Mouse (Mus musculus) spleen, adult 2 months (tissue): ENCODE results near the gene Smug1. TPM values are rescaled to one million over a fixed set of nuclear protein-coding genes. Genes with fewer than 3 reads are reported as not detected.

Experiments
- DNase-seq, 2 experiments: peaks; one replicate each; pipeline versions ENCODE4 v3.0.0 to v3.0.0-alpha.2; 2012 to 2021; ENCODE audit warnings: low spot score in 2 of 2, low read depth in 1 of 2
- H3K27ac ChIP-seq: fragments of 200-500 bp; 2 replicates; pipeline ENCODE4 v1.5.1; 2012; ENCODE audit warnings: low read length, inconsistent platforms; ENCODE audit not compliant: insufficient read depth
- H3K27me3 ChIP-seq: fragments of 200-500 bp; 2 replicates; pipeline ENCODE4 v1.6.1; 2012; ENCODE audit warnings: mild to moderate bottlenecking, moderate library complexity, low read length, inconsistent platforms; ENCODE audit not compliant: control insufficient read depth, insufficient read depth
- H3K36me3 ChIP-seq: fragments of 200-500 bp; 2 replicates; pipeline ENCODE4 v1.6.1; 2012; ENCODE audit warnings: mild to moderate bottlenecking, low read length, inconsistent platforms; ENCODE audit not compliant: control insufficient read depth, insufficient read depth
- H3K4me1 ChIP-seq: fragments of 200-500 bp; 2 replicates; pipeline ENCODE4 v1.6.1; 2011; ENCODE audit warnings: inconsistent platforms; ENCODE audit not compliant: control insufficient read depth, insufficient read depth, insufficient read length
- H3K4me3 ChIP-seq: fragments of 200-500 bp; 2 replicates; pipeline ENCODE4 v1.5.1; 2011; ENCODE audit warnings: mild to moderate bottlenecking, inconsistent platforms; ENCODE audit not compliant: insufficient read depth, insufficient read length; ENCODE audit errors: extremely low read depth
- CTCF ChIP-seq: fragments of 200-500 bp; IDR thresholded peaks from 2 replicates; pipeline ENCODE4 v1.5.1; 2011; ENCODE audit warnings: mild to moderate bottlenecking, inconsistent platforms; ENCODE audit not compliant: insufficient read depth, insufficient read length, insufficient replicate concordance; ENCODE audit errors: extremely low read depth
- POLR2A ChIP-seq: fragments of 200-500 bp; IDR thresholded peaks from 2 replicates; pipeline ENCODE4 v1.6.1; 2011; ENCODE audit warnings: low read depth, low read length, inconsistent platforms
- WGBS: fragments of 180-500 bp; shearing (Covaris S2); methylation state at CpG from one replicate; pipeline ENCODE4 v1.1.7; 2018; 5-methylcytosine and 5-hydroxymethylcytosine counted together
- polyA plus RNA-seq: library from polyadenylated mRNA; depleted of rRNA; stranded (reverse); fragments of >200 nt; gene quantifications from 2 replicates; pipeline ENCODE4 v1.2.3, GENCODE M21; 2012

The Smug1 gene
- polyA plus RNA-seq, 1 experiment = 10.6 TPM

- TF ChIP-seq POLR2A (no peak), CTCF (no peak)
- Histone ChIP-seq H3K4me3 (no peak overlapping the region), H3K4me1 (no peaks in the 10 kb centered on the region), H3K27ac (no peak overlapping the region), H3K36me3 (no peaks in the 10 kb centered on the region), H3K27me3 (peaks cover 4% of the 10 kb centered on the region; the same call in 1 of the 2 replicates)
- 67% methylated on average over 2 of the region's 2 CpGs for WGBS
- no peak for DNase-seq
Measured at GRCm38 (mm10) chr15:103122372-103122771, 44.5 kb downstream of the Smug1 start.

DNA sequence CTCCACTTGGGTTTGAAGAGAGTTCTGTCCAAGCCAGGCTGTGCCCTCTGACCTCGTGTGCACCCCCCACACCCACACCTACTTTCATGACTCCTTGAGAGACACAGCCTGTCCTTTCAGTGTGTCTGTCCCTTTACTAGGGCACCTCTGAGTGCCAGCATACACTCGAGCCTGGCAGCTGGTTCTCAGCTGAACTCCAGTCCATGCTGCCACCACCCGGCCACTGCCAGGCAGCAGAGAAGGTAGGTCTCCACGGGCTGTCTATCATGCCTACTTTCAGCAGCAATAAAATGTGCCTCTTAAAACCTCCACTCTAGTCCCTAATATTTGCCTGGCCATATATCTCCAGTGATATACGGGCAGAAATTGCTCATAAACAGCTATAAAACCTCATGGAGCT, 45.5 kb downstream of the Smug1 start:
- Histone ChIP-seq H3K27me3 (peaks cover 4% of the 10 kb centered on the region; the same call in 1 of the 2 replicates), H3K36me3 (no peaks in the 10 kb centered on the region), H3K27ac (no peak overlapping the region), H3K4me1 (no peaks in the 10 kb centered on the region), H3K4me3 (no peak overlapping the region)
- no peak for DNase-seq
- WGBS = 31% methylated on average over 5 of the region's 5 CpGs
- no peak for TF ChIP-seq POLR2A
- TF ChIP-seq CTCF = no peak

DNA sequence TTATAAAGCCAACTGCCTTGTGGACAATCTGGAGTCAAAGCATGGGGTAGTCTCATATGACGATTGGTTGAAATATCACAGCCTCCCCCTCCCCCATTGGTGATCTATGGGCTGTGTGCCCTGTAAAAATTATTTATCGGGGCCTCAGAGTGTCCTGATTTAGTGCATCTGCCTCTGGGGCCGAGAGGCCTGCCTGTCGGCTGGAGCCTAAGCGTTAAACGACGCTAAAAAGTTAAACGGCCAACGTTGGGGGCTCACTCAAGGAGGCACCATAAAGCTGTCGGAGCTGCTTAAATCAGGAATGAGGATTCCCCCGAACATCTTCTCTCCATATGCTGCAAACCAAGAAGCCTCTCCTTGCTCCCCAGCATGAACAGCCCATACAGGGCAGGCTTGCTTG, 46.3 kb downstream of the Smug1 start:
- WGBS = 54% methylated on average over 11 of the region's 11 CpGs
- H3K4me1 ChIP-seq = no peaks in the 10 kb centered on the region
- H3K4me3 ChIP-seq = no peak overlapping the region
- TF ChIP-seq POLR2A (no peak), CTCF (no peak)
- peaks cover 4% of the 10 kb centered on the region; the same call in 1 of the 2 replicates for H3K27me3 ChIP-seq
- no peak overlapping the region for H3K27ac ChIP-seq
- no peak for DNase-seq
- H3K36me3 ChIP-seq = no peaks in the 10 kb centered on the region

GRCm38 (mm10) chr15:103115726-103116125, 51.2 kb downstream of the Smug1 start:
- Histone ChIP-seq H3K27me3 (peaks cover 1% of the 10 kb centered on the region; the same call in 1 of the 2 replicates), H3K27ac (no peak overlapping the region), H3K4me3 (no peak overlapping the region), H3K4me1 (no peaks in the 10 kb centered on the region), H3K36me3 (no peaks in the 10 kb centered on the region)
- 52% methylated on average over 5 of the region's 5 CpGs for WGBS
- DNase-seq = no peak
- TF ChIP-seq POLR2A (no peak), CTCF (no peak)

DNA sequence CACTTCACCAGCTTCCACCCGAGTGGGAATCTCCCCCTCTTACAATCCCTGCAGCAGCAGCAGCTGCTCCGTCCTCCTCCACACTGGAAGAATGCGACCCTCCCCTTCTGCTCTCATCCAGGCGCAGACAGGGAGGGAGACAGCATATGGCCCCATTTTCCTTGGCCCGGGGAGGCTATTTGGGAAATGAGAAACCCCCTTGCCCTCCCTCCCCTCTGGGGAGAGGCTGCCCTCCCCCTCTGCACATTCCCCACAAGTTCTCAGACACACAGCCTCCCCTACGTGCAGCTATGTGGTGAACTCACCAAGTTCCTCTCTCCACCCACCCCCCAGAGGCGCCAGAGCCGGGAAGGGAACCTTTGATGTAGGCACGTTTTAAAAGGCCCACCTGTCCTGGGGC, 51.6 kb downstream of the Smug1 start:
- Histone ChIP-seq H3K27me3 (peaks cover 1% of the 10 kb centered on the region; the same call in 1 of the 2 replicates), H3K4me3 (no peak overlapping the region), H3K36me3 (no peaks in the 10 kb centered on the region), H3K4me1 (no peaks in the 10 kb centered on the region), H3K27ac (no peak overlapping the region)
- 13% methylated on average over 9 of the region's 9 CpGs for WGBS
- no peak for TF ChIP-seq POLR2A
- TF ChIP-seq CTCF = no peak
- no peak for DNase-seq

GRCm38 (mm10) chr15:103113077-103113476, 53.8 kb downstream of the Smug1 start:
- WGBS = 79% methylated on average over 6 of the region's 6 CpGs

DNA sequence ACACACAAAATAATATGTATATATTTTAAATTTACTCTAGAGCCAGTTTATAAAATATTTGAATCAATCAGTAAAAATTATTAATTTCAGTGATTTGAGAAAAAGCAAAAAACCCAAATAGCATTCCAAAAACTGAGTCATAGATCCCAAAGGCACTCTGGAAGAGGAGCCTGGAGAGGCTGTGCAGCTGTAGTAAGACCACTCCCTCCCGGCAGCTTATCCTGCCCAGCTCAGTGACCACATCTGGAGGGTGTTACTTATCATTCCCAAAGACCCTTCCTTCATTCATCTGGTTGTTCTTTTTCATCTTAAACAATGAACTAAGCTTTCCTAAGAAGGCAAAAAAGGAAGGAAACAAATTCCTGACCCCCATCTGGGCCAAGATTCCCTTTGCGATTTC, 54.6 kb downstream of the Smug1 start:
- H3K27ac ChIP-seq = no peak overlapping the region

More at GRCm38 (mm10) chr15:103113077-103113476, 53.8 kb downstream of the Smug1 start:
- H3K27me3 ChIP-seq = no peaks in the 10 kb centered on the region
- no peaks in the 10 kb centered on the region for H3K4me1 ChIP-seq
- TF ChIP-seq POLR2A (no peak), CTCF (no peak)
- no peak overlapping the region for H3K4me3 ChIP-seq
- DNase-seq = no peak
- H3K27ac ChIP-seq = no peak overlapping the region
- no peaks in the 10 kb centered on the region for H3K36me3 ChIP-seq

DNA sequence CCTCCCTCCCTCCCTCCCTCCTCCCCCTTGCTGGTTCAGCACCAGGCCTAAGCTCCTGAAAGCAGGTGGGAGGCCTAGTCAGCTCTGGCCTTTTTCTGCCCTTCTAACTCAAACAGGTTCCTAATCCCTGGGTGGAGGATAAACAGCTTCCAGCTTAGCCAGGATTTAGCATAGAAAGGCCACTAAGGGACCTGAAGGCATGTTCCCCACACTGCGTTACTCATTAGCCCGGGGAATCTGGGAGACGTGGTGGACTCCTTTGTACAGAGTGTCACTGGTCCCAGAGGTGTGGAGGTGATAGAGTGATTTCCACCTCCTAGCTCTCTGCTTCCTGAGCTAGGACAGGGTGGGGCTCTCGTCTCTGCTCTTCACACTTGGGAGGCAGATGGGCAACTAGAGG, 57.0 kb downstream of the Smug1 start:
- WGBS = 73% methylated on average over 4 of the region's 4 CpGs
- no peak for DNase-seq
- Histone ChIP-seq H3K4me1 (no peaks in the 10 kb centered on the region), H3K36me3 (no peaks in the 10 kb centered on the region), H3K4me3 (no peak overlapping the region), H3K27me3 (no peaks in the 10 kb centered on the region), H3K27ac (no peak overlapping the region)
- no peak for TF ChIP-seq CTCF
- no peak for TF ChIP-seq POLR2A

More for the DNA sequence above, 54.6 kb downstream of the Smug1 start:
- WGBS = 57% methylated on average over 2 of the region's 2 CpGs
- no peak overlapping the region for H3K4me3 ChIP-seq
- no peak for DNase-seq
- no peaks in the 10 kb centered on the region for H3K4me1 ChIP-seq
- no peak for TF ChIP-seq CTCF
- H3K36me3 ChIP-seq = no peaks in the 10 kb centered on the region
- H3K27me3 ChIP-seq = no peaks in the 10 kb centered on the region
